In genomic region chr2:31143768-31144695, GRCm38 (mm10) we compare ENCODE assay signal across 14 mouse cellular contexts. TPM values are rescaled to one million over a fixed set of nuclear protein-coding genes. Genes with fewer than 3 reads are reported as not detected.
DNase-seq lines count a peak whose midpoint lies in the region; ATAC-seq and TF ChIP-seq lines count a peak whose summit lies in the region.
"Had no signal": no experiment of that assay in that cellular context is flagged by ENCODE, and none has a peak within 500 bp of the region (broad histone marks: within the 10 kb centered on the region; RNA-seq: fewer than 3 reads in every experiment).

No protein-coding gene starts in this region.

- peak overlapping the region; percentile 46; the same call in 1 of the 2 replicates for H3K9ac ChIP-seq in heart, embryonic 16.5 days (ENCODE audit: low read length)
- H3K9ac ChIP-seq in liver, postnatal 0 days (replicated peaks): peak overlapping the region; percentile 39
- no peak overlapping the region for H3K9ac ChIP-seq in kidney, embryonic 16.5 days (replicated peaks; ENCODE audit: low read length)
- H3K9ac ChIP-seq: lung, embryonic 14.5 days; midbrain, embryonic 12.5 days; neural tube, embryonic 13.5 days had no signal

- H3K36me3 ChIP-seq in heart, embryonic 16.5 days (ENCODE audit: control insufficient read depth, insufficient read depth): peaks cover 13% of the 10 kb centered on the region
- no peaks in the 10 kb centered on the region for H3K36me3 ChIP-seq in liver, postnatal 0 days (replicated peaks; ENCODE audit: insufficient read depth, low read length)
- peaks cover 9% of the 10 kb centered on the region; the same call in 1 of the 2 replicates for H3K36me3 ChIP-seq in kidney, embryonic 16.5 days (ENCODE audit: insufficient read depth, low read length)

- peak overlapping the region; percentile 20 for H3K4me2 ChIP-seq in heart, embryonic 16.5 days (ENCODE audit: low read depth, low read length)
- H3K4me2 ChIP-seq in liver, postnatal 0 days (ENCODE audit: low read depth, low read length): peak overlapping the region; percentile 98
- H3K4me2 ChIP-seq in kidney, embryonic 16.5 days (replicated peaks; ENCODE audit: low read depth, low read length): no peak overlapping the region
- H3K4me2 ChIP-seq: lung, embryonic 14.5 days; midbrain, embryonic 12.5 days; neural tube, embryonic 13.5 days had no signal

- DNase-seq in heart, postnatal 10 days: no peak
- peak; percentile 44 for DNase-seq in CD4-positive helper T cell, adult 2 months (ENCODE audit: low read depth, low spot score)
- no peak for DNase-seq in liver, postnatal 0 days
- no peak for DNase-seq in layer of hippocampus, adult 2 months (ENCODE audit: low spot score in 2 of 2)
- DNase-seq: cerebellum, postnatal 25 days; kidney, postnatal 25 days; lung, embryonic 14.5 days had no signal

- WGBS in heart, embryonic 16.5 days: 37% methylated on average over 16 of the region's 16 CpGs
- 28% methylated on average over 16 of the region's 16 CpGs for WGBS in liver, postnatal 0 days (ENCODE audit: insufficient replicate concordance)
- WGBS in kidney, embryonic 16.5 days: 76% methylated on average over 16 of the region's 16 CpGs

- ATAC-seq in heart, embryonic 16.5 days (replicated peaks; ENCODE audit: extremely low read depth, insufficient read depth, low FRiP score): no peak
- ATAC-seq in liver, postnatal 0 days: no peak
- ATAC-seq in kidney, embryonic 16.5 days (ENCODE audit: low FRiP score, low TSS enrichment): no peak
- ATAC-seq in granulocyte monocyte progenitor cell, adult 5-6 weeks (replicated peaks; ENCODE audit: poor library complexity, severe bottlenecking): no peak

- intact Hi-C loops in heart, postnatal 10 days (cut with DNase I): loop anchor here (2.0 kb wide), 1 partner anchor 119 kb away; no protein-coding TSS in a partner anchor

- TF ChIP-seq EP300 in liver, postnatal 0 days (IDR thresholded peaks at IDR 0.05; ENCODE audit: low read depth): no peak

- H3K4me1 ChIP-seq in heart, embryonic 16.5 days (ENCODE audit: control insufficient read depth, insufficient read depth, low read length): peaks cover 14% of the 10 kb centered on the region
- no peaks in the 10 kb centered on the region for H3K4me1 ChIP-seq in brown adipose tissue, adult 24 weeks (ENCODE audit: control insufficient read depth, insufficient read depth, insufficient read length, low read length)
- H3K4me1 ChIP-seq in liver, postnatal 0 days (ENCODE audit: insufficient read depth): peaks cover 30% of the 10 kb centered on the region
- H3K4me1 ChIP-seq in kidney, embryonic 16.5 days (ENCODE audit: insufficient read depth, low read length): peaks cover 24% of the 10 kb centered on the region

- no peaks in the 10 kb centered on the region for H3K27me3 ChIP-seq in heart, embryonic 16.5 days (ENCODE audit: control insufficient read depth, insufficient read depth, low read length)
- 0 out of 2 replicates have a peak, but pooled peaks cover 2% of the 10 kb centered on the region for H3K27me3 ChIP-seq in liver, postnatal 0 days (ENCODE audit: insufficient read depth, low read length)
- H3K27me3 ChIP-seq in kidney, embryonic 16.5 days (ENCODE audit: insufficient read depth, low read length): no peaks in the 10 kb centered on the region

- H3K4me3 ChIP-seq in heart, embryonic 16.5 days (ENCODE audit: low read length): peak overlapping the region; percentile 32
- peak overlapping the region; percentile 48 for H3K4me3 ChIP-seq in brown adipose tissue, adult 24 weeks (ENCODE audit: insufficient read depth, low read depth, low read length)
- H3K4me3 ChIP-seq in liver, postnatal 0 days (ENCODE audit: low read depth, low read length): peak overlapping the region; percentile 22
- H3K4me3 ChIP-seq in layer of hippocampus, adult 2 months: no peak overlapping the region
- no peak overlapping the region for H3K4me3 ChIP-seq in kidney, embryonic 16.5 days (ENCODE audit: low read length)
- H3K4me3 ChIP-seq: left cerebral cortex, adult 2 months; midbrain, embryonic 12.5 days; neural tube, embryonic 13.5 days had no signal

- H3K27ac ChIP-seq in heart, embryonic 16.5 days (ENCODE audit: low read length): peak overlapping the region; percentile 69
- H3K27ac ChIP-seq in brown adipose tissue, adult 24 weeks (replicated peaks; ENCODE audit: low read depth, low read length): peak overlapping the region; percentile 75
- peak overlapping the region; percentile 78 for H3K27ac ChIP-seq in liver, postnatal 0 days (ENCODE audit: low read depth)
- no peak overlapping the region for H3K27ac ChIP-seq in layer of hippocampus, adult 2 months
- H3K27ac ChIP-seq in kidney, embryonic 16.5 days (ENCODE audit: low read length): no peak overlapping the region
- H3K27ac ChIP-seq: left cerebral cortex, adult 2 months; midbrain, embryonic 12.5 days; neural tube, embryonic 13.5 days had no signal

- H3K9me3 ChIP-seq in heart, embryonic 16.5 days (replicated peaks; ENCODE audit: control insufficient read depth, low read length): no peaks in the 10 kb centered on the region
- no peaks in the 10 kb centered on the region for H3K9me3 ChIP-seq in liver, postnatal 0 days (ENCODE audit: low read length)
- H3K9me3 ChIP-seq in kidney, embryonic 16.5 days (ENCODE audit: low read length): no peaks in the 10 kb centered on the region
- H3K9me3 ChIP-seq: midbrain, embryonic 12.5 days; neural tube, embryonic 13.5 days had no signal

- no peak for TF ChIP-seq CTCF in liver, postnatal 0 days (IDR thresholded peaks at IDR 0.05; ENCODE audit: low read depth)
- no peak for TF ChIP-seq CTCF in layer of hippocampus, adult 2 months (conservative IDR thresholded peaks at IDR 0.05)

RNA-seq across cellular contexts. Expression of gene Fnbp1, which starts 2.2 kb away (rescaled TPM):
- polyA plus RNA-seq in heart, embryonic 16.5 days (2015; fragmentation: Nextera tagmentation; extraction: Ambion mirVana): 20.3 and 23.7 TPM in 2 replicates
- 10 to 100 TPM; 48.6 to 60.9 TPM for total RNA-seq in heart, postnatal 10 days (2021)
- polyA plus RNA-seq in brown adipose tissue, adult 24 weeks (2012; ENCODE audit: insufficient read depth, insufficient read length, missing spikeins): 25.7 and 38.1 TPM in 2 replicates
- 4.1 and 4.5 TPM in 2 replicates for polyA plus RNA-seq in liver, postnatal 0 days (2015; fragmentation: Nextera tagmentation; extraction: Ambion mirVana)
- 100 to 1,000 TPM; 113 to 120 TPM for total RNA-seq in layer of hippocampus, adult 2 months (2021)
- polyA plus RNA-seq in kidney, embryonic 16.5 days (2015; fragmentation: Nextera tagmentation; extraction: Ambion mirVana): 19.4 and 24.3 TPM in 2 replicates
- total RNA-seq in granulocyte monocyte progenitor cell, adult 5-6 weeks (2014; fragmentation: Nextera tagmentation): 57.0 and 64.0 TPM in 2 replicates
- 24.3 and 47.2 TPM in 2 replicates for total RNA-seq in granulocyte monocyte progenitor cell, adult 5-6 weeks (2017)

RNA-seq across cellular contexts. Expression of gene Gpr107, which starts 8.1 kb away (rescaled TPM):
- 29.9 and 31.6 TPM in 2 replicates for polyA plus RNA-seq in heart, embryonic 16.5 days (2015; fragmentation: Nextera tagmentation; extraction: Ambion mirVana)
- 10 to 100 TPM; 42.1 to 42.3 TPM for total RNA-seq in heart, postnatal 10 days (2021)
- polyA plus RNA-seq in brown adipose tissue, adult 24 weeks (2012; ENCODE audit: insufficient read depth, insufficient read length, missing spikeins): 11.9 and 24.7 TPM in 2 replicates
- 9.2 and 9.8 TPM in 2 replicates for polyA plus RNA-seq in liver, postnatal 0 days (2015; fragmentation: Nextera tagmentation; extraction: Ambion mirVana)
- total RNA-seq in layer of hippocampus, adult 2 months (2021): 10 to 100 TPM; 50.5 to 53.1 TPM
- polyA plus RNA-seq in kidney, embryonic 16.5 days (2015; fragmentation: Nextera tagmentation; extraction: Ambion mirVana): 38.3 and 41.6 TPM in 2 replicates
- total RNA-seq in granulocyte monocyte progenitor cell, adult 5-6 weeks (2014; fragmentation: Nextera tagmentation): 12.8 and 13.5 TPM in 2 replicates
- total RNA-seq in granulocyte monocyte progenitor cell, adult 5-6 weeks (2017): 16.4 and 16.9 TPM in 2 replicates

Comparison
In these comparisons a context has a peak if more than half of its experiments do, and no peak if none do; other contexts are left out.
1. H3K27ac ChIP-seq: peak in heart, embryonic 16.5 days (single experiment), brown adipose tissue, adult 24 weeks (single experiment) and liver, postnatal 0 days (single experiment); none in layer of hippocampus, adult 2 months (single experiment) and kidney, embryonic 16.5 days (single experiment).
2. H3K4me3 ChIP-seq: peak in heart, embryonic 16.5 days (single experiment), brown adipose tissue, adult 24 weeks (single experiment) and liver, postnatal 0 days (single experiment); none in layer of hippocampus, adult 2 months (single experiment) and kidney, embryonic 16.5 days (single experiment).